Comparison of ENCODE assay signal across 11 mouse cellular contexts in genomic region chr2:25573068-25573467, GRCm38 (mm10). TPM values are rescaled to one million over a fixed set of nuclear protein-coding genes. Genes with fewer than 3 reads are reported as not detected.
DNase-seq lines count a peak whose midpoint lies in the region; ATAC-seq and TF ChIP-seq lines count a peak whose summit lies in the region.
"Had no signal": no experiment of that assay in that cellular context is flagged by ENCODE, and none has a peak within 500 bp of the region (broad histone marks: within the 10 kb centered on the region; RNA-seq: fewer than 3 reads in every experiment).

No protein-coding gene starts in this region.

- 72% methylated on average over 2 of the region's 2 CpGs for WGBS in liver, embryonic 11.5 days
- 79% methylated on average over 2 of the region's 2 CpGs for WGBS in liver, postnatal 0 days (ENCODE audit: insufficient replicate concordance)
- 95% methylated on average over 2 of the region's 2 CpGs for WGBS in hindbrain, embryonic 10.5 days
- WGBS in limb, embryonic 14.5 days, result 89% methylated on average over 2 of the region's 2 CpGs

- no peak for TF ChIP-seq EP300 in liver, postnatal 0 days (IDR thresholded peaks at IDR 0.05; ENCODE audit: low read depth)

- no peak for TF ChIP-seq CTCF in liver, postnatal 0 days (IDR thresholded peaks at IDR 0.05; ENCODE audit: low read depth)

- no peak for ATAC-seq in liver, embryonic 11.5 days (replicated peaks; ENCODE audit: low FRiP score)
- no peak for ATAC-seq in liver, postnatal 0 days
- ATAC-seq in limb, embryonic 14.5 days (ENCODE audit: low FRiP score, low read depth), result no peak
- no peak for ATAC-seq in activated CD4-positive, CD25-positive, alpha-beta regulatory T cell, adult 4 months

- H3K27ac ChIP-seq in liver, embryonic 11.5 days (ENCODE audit: low read depth, low read length), result no peak overlapping the region
- H3K27ac ChIP-seq in liver, postnatal 0 days (ENCODE audit: low read depth), result no peak overlapping the region
- no peak overlapping the region for H3K27ac ChIP-seq in hindbrain, embryonic 10.5 days
- no peak overlapping the region for H3K27ac ChIP-seq in limb, embryonic 14.5 days (replicated peaks; ENCODE audit: low read depth, low read length)
- H3K27ac ChIP-seq: macrophage had no signal

- no peak for TF ChIP-seq POLR2A in limb, embryonic 14.5 days (IDR thresholded peaks at IDR 0.05; ENCODE audit: borderline replicate concordance, extremely low read depth, insufficient read depth, insufficient read length)

- peaks cover 25% of the 10 kb centered on the region for H3K27me3 ChIP-seq in liver, embryonic 11.5 days (replicated peaks; ENCODE audit: control insufficient read depth, insufficient read depth, low read length)
- H3K27me3 ChIP-seq in liver, postnatal 0 days (ENCODE audit: insufficient read depth, low read length), result peaks cover 25% of the 10 kb centered on the region
- peaks cover 27% of the 10 kb centered on the region for H3K27me3 ChIP-seq in hindbrain, embryonic 10.5 days (ENCODE audit: insufficient read depth, poor library complexity, severe bottlenecking)
- H3K27me3 ChIP-seq in limb, embryonic 14.5 days (ENCODE audit: control insufficient read depth, insufficient read depth, low read length), result peaks cover 21% of the 10 kb centered on the region

- H3K9ac ChIP-seq in liver, embryonic 11.5 days (ENCODE audit: low read depth, low read length), result peak overlapping the region; percentile 65; the same call in 1 of the 2 replicates
- H3K9ac ChIP-seq in liver, postnatal 0 days (replicated peaks), result no peak overlapping the region
- no peak overlapping the region for H3K9ac ChIP-seq in limb, embryonic 14.5 days (ENCODE audit: low read depth, low read length, severe bottlenecking)

- H3K4me3 ChIP-seq in liver, embryonic 11.5 days (ENCODE audit: low read depth, low read length), result no peak overlapping the region; the same call in 1 of the 2 replicates
- no peak overlapping the region for H3K4me3 ChIP-seq in liver, postnatal 0 days (ENCODE audit: low read depth, low read length)
- peak overlapping the region; percentile 73; the same call in 1 of the 2 replicates for H3K4me3 ChIP-seq in hindbrain, embryonic 10.5 days
- H3K4me3 ChIP-seq in limb, embryonic 14.5 days (replicated peaks; ENCODE audit: low read length), result 0 out of 2 replicates have a peak overlapping the region, but pooled peaks have one; percentile 48

- DNase-seq in cerebellum, adult 11 months, result peak; percentile 21
- DNase-seq in cerebellum, adult 18-20 months, result no peak
- DNase-seq in liver, embryonic 11.5 days (ENCODE audit: low spot score), result no peak
- DNase-seq in liver, postnatal 0 days, result no peak
- no peak for DNase-seq in hindbrain, embryonic 10.5 days (ENCODE audit: low spot score)
- DNase-seq in limb, embryonic 14.5 days (ENCODE audit: low spot score), result no peak
- DNase-seq in urinary bladder, postnatal 14 days (ENCODE audit: low spot score), result no peak
- DNase-seq: gastrocnemius, postnatal 36 days; kidney, adult 8-10 months had no signal

- H3K36me3 ChIP-seq in liver, embryonic 11.5 days (ENCODE audit: control insufficient read depth, insufficient read depth, low read length), result peaks cover 9% of the 10 kb centered on the region; the same call in 1 of the 2 replicates
- H3K36me3 ChIP-seq in liver, postnatal 0 days (replicated peaks; ENCODE audit: insufficient read depth, low read length), result no peaks in the 10 kb centered on the region
- H3K36me3 ChIP-seq in hindbrain, embryonic 10.5 days, result peaks cover 50% of the 10 kb centered on the region
- H3K36me3 ChIP-seq in limb, embryonic 14.5 days (ENCODE audit: control insufficient read depth, insufficient read depth, low read length), result peaks cover 39% of the 10 kb centered on the region

- peaks cover 35% of the 10 kb centered on the region for H3K4me1 ChIP-seq in liver, embryonic 11.5 days (replicated peaks; ENCODE audit: control insufficient read depth, insufficient read depth, low read length)
- peaks cover 31% of the 10 kb centered on the region for H3K4me1 ChIP-seq in liver, postnatal 0 days (ENCODE audit: insufficient read depth)
- peaks cover 54% of the 10 kb centered on the region for H3K4me1 ChIP-seq in hindbrain, embryonic 10.5 days (replicated peaks)
- H3K4me1 ChIP-seq in limb, embryonic 14.5 days (ENCODE audit: control insufficient read depth, insufficient read depth, low read length), result peaks cover 38% of the 10 kb centered on the region

- H3K9me3 ChIP-seq in liver, embryonic 11.5 days (ENCODE audit: control insufficient read depth, low read length), result no peaks in the 10 kb centered on the region
- no peaks in the 10 kb centered on the region for H3K9me3 ChIP-seq in liver, postnatal 0 days (ENCODE audit: low read length)
- H3K9me3 ChIP-seq in hindbrain, embryonic 10.5 days, result no peaks in the 10 kb centered on the region
- H3K9me3 ChIP-seq in limb, embryonic 14.5 days (ENCODE audit: control insufficient read depth, low read length), result no peaks in the 10 kb centered on the region

- H3K4me2 ChIP-seq in liver, embryonic 11.5 days, result peak overlapping the region; percentile 91
- no peak overlapping the region for H3K4me2 ChIP-seq in liver, postnatal 0 days (ENCODE audit: low read depth, low read length)
- H3K4me2 ChIP-seq in limb, embryonic 14.5 days (replicated peaks; ENCODE audit: low read depth, low read length, severe bottlenecking), result no peak overlapping the region

RNA-seq across cellular contexts. Expression of gene Mamdc4, which starts 1.6 kb away (rescaled TPM):
- 1.3 and 1.8 TPM in 2 replicates for polyA plus RNA-seq in liver, embryonic 11.5 days (2014; fragmentation: Nextera tagmentation; extraction: Ambion mirVana)
- polyA plus RNA-seq in liver, postnatal 0 days (2015; fragmentation: Nextera tagmentation; extraction: Ambion mirVana), result 0.07 and 0.09 TPM in 2 replicates
- polyA plus RNA-seq in hindbrain, embryonic 10.5 days (2016; fragmentation: Nextera tagmentation; extraction: Ambion mirVana), result 1.4 and 3.8 TPM in 2 replicates
- polyA plus RNA-seq in limb, embryonic 14.5 days (2012; rRNA removed), result 10.9 and 15.0 TPM in 2 replicates
- polyA plus RNA-seq in limb, embryonic 14.5 days (2014; fragmentation: Nextera tagmentation; extraction: Ambion mirVana), result 1.4 and 1.8 TPM in 2 replicates
- under 1 TPM; 0.40 to 0.91 TPM for polyA plus RNA-seq in activated CD4-positive, CD25-positive, alpha-beta regulatory T cell, adult 4 months (2017; shearing (Covaris generic))

RNA-seq across cellular contexts. Expression of gene Phpt1, which starts 2.0 kb away (rescaled TPM):
- polyA plus RNA-seq in liver, embryonic 11.5 days (2014; fragmentation: Nextera tagmentation; extraction: Ambion mirVana), result 112 and 116 TPM in 2 replicates
- polyA plus RNA-seq in liver, postnatal 0 days (2015; fragmentation: Nextera tagmentation; extraction: Ambion mirVana), result 44.7 and 46.1 TPM in 2 replicates
- polyA plus RNA-seq in hindbrain, embryonic 10.5 days (2016; fragmentation: Nextera tagmentation; extraction: Ambion mirVana), result 163 and 189 TPM in 2 replicates
- polyA plus RNA-seq in limb, embryonic 14.5 days (2012; rRNA removed), result 137 and 139 TPM in 2 replicates
- polyA plus RNA-seq in limb, embryonic 14.5 days (2014; fragmentation: Nextera tagmentation; extraction: Ambion mirVana), result 167 and 176 TPM in 2 replicates
- 10 to 100 TPM; 55.3 to 61.6 TPM for polyA plus RNA-seq in activated CD4-positive, CD25-positive, alpha-beta regulatory T cell, adult 4 months (2017; shearing (Covaris generic))

RNA-seq across cellular contexts. Expression of gene Ajm1, which starts 8.5 kb away (rescaled TPM):
- polyA plus RNA-seq in liver, embryonic 11.5 days (2014; fragmentation: Nextera tagmentation; extraction: Ambion mirVana), result 0.21 TPM in 1 of 2 replicates, not detected in the other
- 0.02 TPM in 1 of 2 replicates, not detected in the other for polyA plus RNA-seq in liver, postnatal 0 days (2015; fragmentation: Nextera tagmentation; extraction: Ambion mirVana)
- 0.05 and 0.44 TPM in 2 replicates for polyA plus RNA-seq in hindbrain, embryonic 10.5 days (2016; fragmentation: Nextera tagmentation; extraction: Ambion mirVana)
- polyA plus RNA-seq in limb, embryonic 14.5 days (2012; rRNA removed), result 2.5 and 3.5 TPM in 2 replicates
- 0.18 and 0.19 TPM in 2 replicates for polyA plus RNA-seq in limb, embryonic 14.5 days (2014; fragmentation: Nextera tagmentation; extraction: Ambion mirVana)
- under 1 TPM in 1 of 2 experiments, not detected in 1; 0.07 TPM for polyA plus RNA-seq in activated CD4-positive, CD25-positive, alpha-beta regulatory T cell, adult 4 months (2017; shearing (Covaris generic))

RNA-seq across cellular contexts. Expression of gene Edf1, which starts 15.4 kb away (rescaled TPM):
- 367 and 380 TPM in 2 replicates for polyA plus RNA-seq in liver, embryonic 11.5 days (2014; fragmentation: Nextera tagmentation; extraction: Ambion mirVana)
- 263 and 268 TPM in 2 replicates for polyA plus RNA-seq in liver, postnatal 0 days (2015; fragmentation: Nextera tagmentation; extraction: Ambion mirVana)
- polyA plus RNA-seq in hindbrain, embryonic 10.5 days (2016; fragmentation: Nextera tagmentation; extraction: Ambion mirVana), result 376 and 388 TPM in 2 replicates
- 116 and 174 TPM in 2 replicates for polyA plus RNA-seq in limb, embryonic 14.5 days (2012; rRNA removed)
- polyA plus RNA-seq in limb, embryonic 14.5 days (2014; fragmentation: Nextera tagmentation; extraction: Ambion mirVana), result 325 and 331 TPM in 2 replicates
- 100 to 1,000 TPM; 290 to 402 TPM for polyA plus RNA-seq in activated CD4-positive, CD25-positive, alpha-beta regulatory T cell, adult 4 months (2017; shearing (Covaris generic))

RNA-seq across cellular contexts. Expression of gene Traf2, which starts 26.3 kb away (rescaled TPM):
- polyA plus RNA-seq in liver, embryonic 11.5 days (2014; fragmentation: Nextera tagmentation; extraction: Ambion mirVana), result 28.0 and 31.0 TPM in 2 replicates
- polyA plus RNA-seq in liver, postnatal 0 days (2015; fragmentation: Nextera tagmentation; extraction: Ambion mirVana), result 10.6 and 10.7 TPM in 2 replicates
- polyA plus RNA-seq in hindbrain, embryonic 10.5 days (2016; fragmentation: Nextera tagmentation; extraction: Ambion mirVana), result 38.2 and 40.1 TPM in 2 replicates
- polyA plus RNA-seq in limb, embryonic 14.5 days (2012; rRNA removed), result 18.0 and 18.9 TPM in 2 replicates
- 29.2 and 35.6 TPM in 2 replicates for polyA plus RNA-seq in limb, embryonic 14.5 days (2014; fragmentation: Nextera tagmentation; extraction: Ambion mirVana)
- 10 to 100 TPM; 60.9 to 67.0 TPM for polyA plus RNA-seq in activated CD4-positive, CD25-positive, alpha-beta regulatory T cell, adult 4 months (2017; shearing (Covaris generic))

Comparison
In these comparisons a context has a peak if more than half of its experiments do, and no peak if none do; other contexts are left out.
1. H3K4me3 ChIP-seq: peak in hindbrain, embryonic 10.5 days (single experiment) and limb, embryonic 14.5 days (single experiment); none in liver, embryonic 11.5 days (single experiment) and liver, postnatal 0 days (single experiment).